Mouse (Mus musculus): ENCODE measurements around the gene Cyp2w1. TPM values are rescaled to one million over a fixed set of nuclear protein-coding genes. Genes with fewer than 3 reads are reported as not detected.

Cyp2w1 gene
- polyA plus RNA-seq (2017; shearing (Covaris generic)), result not detected

DNA sequence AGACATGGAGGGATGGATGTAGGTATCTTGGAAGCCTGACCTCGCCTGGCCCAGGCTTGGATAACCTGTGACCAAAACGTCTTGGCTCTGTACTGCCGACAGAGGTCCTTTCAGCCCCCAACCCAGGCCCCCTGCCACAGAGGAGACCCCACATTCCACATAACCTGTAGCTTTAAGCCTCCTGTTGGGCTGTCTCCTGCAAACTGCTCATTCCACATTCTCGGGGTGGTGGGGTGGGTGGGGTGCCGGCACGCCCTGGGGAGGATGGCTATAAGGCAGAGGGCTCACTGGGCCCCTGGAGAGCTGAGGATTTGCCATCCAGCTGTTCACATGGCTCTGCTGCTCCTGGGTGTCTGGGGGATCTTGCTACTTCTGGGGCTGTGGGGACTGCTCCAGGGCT lies at the start of gene Cyp2w1:
TSS of gene Cyp2w1 (plus strand) at position 301 of the 400 bp plus-strand sequence.

DNA sequence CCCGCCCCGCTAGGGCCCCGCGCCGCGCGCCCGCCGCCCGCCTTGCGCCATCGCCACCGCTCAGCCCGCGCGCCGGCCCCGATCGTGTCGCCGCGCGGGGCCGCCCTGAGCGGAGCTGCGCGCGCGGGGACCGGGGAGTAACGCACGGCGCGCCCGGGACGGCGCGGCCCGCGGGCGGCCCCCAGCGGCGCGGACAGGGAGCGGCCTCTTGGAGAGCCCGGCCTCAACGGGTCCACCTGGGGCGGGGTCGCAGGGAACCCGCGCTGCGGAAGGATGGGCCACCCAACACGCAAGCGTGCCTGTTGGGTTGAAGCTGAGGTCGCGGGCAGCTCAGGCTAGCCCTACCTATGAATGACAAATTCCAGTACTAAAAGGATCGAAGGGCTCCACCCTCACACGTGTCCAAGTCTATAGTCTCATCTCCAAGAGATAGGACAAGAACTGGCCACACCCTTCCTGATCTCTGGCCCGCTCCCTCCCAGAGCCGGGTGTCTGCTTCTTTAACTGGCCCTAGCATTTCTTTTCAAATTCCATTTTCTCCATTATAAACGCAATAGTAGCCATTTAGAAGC lies 26.9 kb upstream of the Cyp2w1 start, which contains the start of gene Adap1:
TSS of gene Adap1 (minus strand) at position 228 of the 572 bp plus-strand sequence.

GRCm38 (mm10) chr5:139351134-139351533 lies 1.3 kb upstream of the Cyp2w1 start, which contains the start of gene Cox19:
Gene Cox19 (minus strand): TSS chr5:139351418.

DNA sequence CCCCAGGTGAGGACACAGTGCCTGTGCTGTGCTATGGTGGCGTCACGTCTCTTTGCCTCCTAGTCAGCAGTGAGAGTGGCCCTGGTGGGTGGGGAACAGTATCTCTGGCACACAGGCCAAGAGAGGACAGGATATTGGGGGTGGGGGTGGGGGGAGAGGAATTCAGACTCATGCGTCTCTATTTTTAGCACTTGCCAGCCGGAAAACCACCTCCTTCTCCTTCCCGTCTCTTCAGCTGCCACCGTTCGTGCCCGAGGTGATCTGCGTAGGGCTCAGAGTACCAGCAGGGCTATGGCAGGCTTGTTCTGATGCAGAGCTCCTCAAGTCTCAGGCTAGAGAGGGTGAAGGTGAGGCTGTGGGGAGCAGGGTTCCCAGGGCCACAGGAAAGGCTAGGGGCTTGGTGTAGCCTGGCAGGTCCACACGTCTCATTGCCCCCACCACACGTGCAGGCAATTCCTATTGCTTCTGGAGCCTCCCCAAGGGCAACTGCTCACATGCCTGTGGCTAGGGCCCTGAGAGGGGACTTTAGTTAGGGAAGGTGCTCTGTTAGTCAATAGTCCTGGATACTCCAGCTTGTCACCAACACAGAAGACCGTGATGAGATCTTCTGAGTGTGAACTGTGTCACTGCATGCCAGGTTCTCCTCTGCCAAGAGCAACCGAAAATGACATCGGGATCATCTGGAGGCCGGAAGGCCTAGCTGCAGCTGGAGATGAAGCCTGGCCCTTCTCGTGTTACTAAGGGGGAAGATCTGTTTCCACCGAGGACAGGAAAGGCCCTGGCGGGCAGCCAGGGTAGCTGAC lies 25.3 kb downstream of the Cyp2w1 start, which contains the start of gene Gpr146:
TSS of gene Gpr146 (plus strand) at position 230 of the 803 bp plus-strand sequence.

GRCm38 (mm10) chr5:139404801-139405401 lies 52.5 kb downstream of the Cyp2w1 start, which contains the start of gene C130050O18Rik:
Gene C130050O18Rik (plus strand): TSS chr5:139405280.

Other genes starting within 250 kb of the Cyp2w1 start
- gene Prkar1b, start 202.6 kb upstream of the Cyp2w1 start, polyA plus RNA-seq (2017; shearing (Covaris generic)), result 0.90 TPM
- gene Dnaaf5, start 202.4 kb upstream of the Cyp2w1 start, polyA plus RNA-seq (2017; shearing (Covaris generic)), result 24.8 TPM
- 44.9 TPM for gene Sun1, start 152.0 kb upstream of the Cyp2w1 start, polyA plus RNA-seq (2017; shearing (Covaris generic))
- 129 TPM for gene Get4, start 100.3 kb upstream of the Cyp2w1 start, polyA plus RNA-seq (2017; shearing (Covaris generic))
- 1.8 TPM for gene Adap1, start 27.0 kb upstream of the Cyp2w1 start, polyA plus RNA-seq (2017; shearing (Covaris generic))
- gene Cox19, start 1.2 kb upstream of the Cyp2w1 start, polyA plus RNA-seq (2017; shearing (Covaris generic)), result 32.0 TPM
- gene Gpr146, start 25.1 kb downstream of the Cyp2w1 start, polyA plus RNA-seq (2017; shearing (Covaris generic)), result 43.4 TPM
- not detected for gene C130050O18Rik, start 52.7 kb downstream of the Cyp2w1 start, polyA plus RNA-seq (2017; shearing (Covaris generic))
- not detected for gene Gper1, start 70.5 kb downstream of the Cyp2w1 start, polyA plus RNA-seq (2017; shearing (Covaris generic))
- gene 3110082I17Rik, start 107.9 kb downstream of the Cyp2w1 start, polyA plus RNA-seq (2017; shearing (Covaris generic)), result 4.0 TPM
- 77.2 TPM for gene Zfand2a, start 131.9 kb downstream of the Cyp2w1 start, polyA plus RNA-seq (2017; shearing (Covaris generic))
- not detected for gene Uncx, start 190.9 kb downstream of the Cyp2w1 start, polyA plus RNA-seq (2017; shearing (Covaris generic))

All from naive thymus-derived CD4-positive, alpha-beta T cell, adult 5 months (primary cell).